Mouse (Mus musculus) neural tube, embryonic 14.5 days (tissue): ENCODE data around the gene Faim. TPM values are rescaled to one million over a fixed set of nuclear protein-coding genes. Genes with fewer than 3 reads are reported as not detected.
A peak's percentile ranks its signal among the peaks of the same experiment; 100 is the strongest.

Experiments
- ATAC-seq: fragments of 200-750 bp; cut with Nextera tagmentation; 2 replicates; pipeline ENCODE4 v1.8.0; 2017; ENCODE audit warnings: low read depth, mild to moderate bottlenecking, moderate TSS enrichment, moderate library complexity
- H3K27ac ChIP-seq: fragments of 300-500 bp; sonication (generic); 2 replicates; pipeline ENCODE4 v1.5.1; 2014; ENCODE audit warnings: low read depth, mild to moderate bottlenecking, control low read depth, low read length, moderate library complexity, mixed read lengths
- H3K27me3 ChIP-seq: fragments of 300-500 bp; sonication (generic); 2 replicates; pipeline ENCODE4 v1.6.1; 2014; ENCODE audit warnings: low read length; ENCODE audit not compliant: control insufficient read depth, insufficient read depth
- H3K36me3 ChIP-seq: fragments of 300-500 bp; sonication (generic); 2 replicates; pipeline ENCODE4 v1.6.1; 2014; ENCODE audit warnings: low read length, mixed read lengths; ENCODE audit not compliant: control insufficient read depth, insufficient read depth
- H3K4me1 ChIP-seq: fragments of 300-500 bp; sonication (generic); 2 replicates; pipeline ENCODE4 v1.6.1; 2014; ENCODE audit warnings: low read length; ENCODE audit not compliant: control insufficient read depth, insufficient read depth
- H3K4me2 ChIP-seq: fragments of 300-500 bp; sonication (generic); 2 replicates; pipeline ENCODE4 v1.6.1; 2014; ENCODE audit warnings: mild to moderate bottlenecking, low read depth, low read length, control low read depth
- H3K4me3 ChIP-seq: fragments of 300-500 bp; sonication (generic); 2 replicates; pipeline ENCODE4 v1.5.1; 2014; ENCODE audit warnings: low read depth, low read length, control low read depth, mixed read lengths
- H3K9ac ChIP-seq: fragments of 300-500 bp; sonication (generic); replicated peaks from 2 replicates; pipeline ENCODE4 v1.6.1; 2014; ENCODE audit warnings: low read depth, mild to moderate bottlenecking, control low read depth, low read length, mixed read lengths
- H3K9me3 ChIP-seq: fragments of 300-500 bp; sonication (generic); 2 replicates; pipeline ENCODE4 v1.6.1; 2016; ENCODE audit warnings: low read length; ENCODE audit not compliant: control insufficient read depth
- WGBS: fragments of 180-500 bp; shearing (Covaris S2); extraction: QIAGEN DNeasy Blood & Tissue Kit; methylation state at CpG from one replicate; pipeline ENCODE4 v1.1.7; 2014; 5-methylcytosine and 5-hydroxymethylcytosine counted together
- polyA plus RNA-seq: library from polyadenylated mRNA; unstranded; fragments of >200 nt; fragmentation: Nextera tagmentation; extraction: Ambion mirVana; gene quantifications from 2 replicates; pipeline ENCODE4 v1.2.1, GENCODE M21; 2014

Faim gene
- polyA plus RNA-seq, 1 experiment from 2014 or later: 119 TPM

DNA sequence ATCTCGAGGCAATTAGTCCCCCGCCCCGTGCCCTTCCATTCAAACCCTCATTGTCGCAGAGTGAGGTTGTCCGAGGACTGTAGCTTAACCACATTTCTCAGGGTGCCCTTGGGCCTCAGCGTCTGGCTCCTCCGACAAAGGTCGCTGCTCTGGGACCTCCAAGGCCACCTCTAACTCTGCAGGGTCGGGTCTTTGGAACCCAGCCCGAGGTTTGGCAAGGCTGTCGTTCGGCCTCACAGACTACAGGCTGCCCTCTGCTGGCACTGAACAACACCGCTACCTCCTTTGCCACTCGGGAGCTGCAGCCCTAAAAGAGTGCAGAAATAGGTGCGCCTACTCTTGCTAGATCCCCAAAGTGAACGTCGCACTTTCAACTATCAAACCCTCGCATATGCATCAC is 21.1 kb upstream of the Faim start:
- no peak overlapping the region for H3K4me3 ChIP-seq
- ATAC-seq: no peak; the same call in 1 of the 2 replicates
- under 1% methylated on average over 18 of the region's 18 CpGs for WGBS

DNA sequence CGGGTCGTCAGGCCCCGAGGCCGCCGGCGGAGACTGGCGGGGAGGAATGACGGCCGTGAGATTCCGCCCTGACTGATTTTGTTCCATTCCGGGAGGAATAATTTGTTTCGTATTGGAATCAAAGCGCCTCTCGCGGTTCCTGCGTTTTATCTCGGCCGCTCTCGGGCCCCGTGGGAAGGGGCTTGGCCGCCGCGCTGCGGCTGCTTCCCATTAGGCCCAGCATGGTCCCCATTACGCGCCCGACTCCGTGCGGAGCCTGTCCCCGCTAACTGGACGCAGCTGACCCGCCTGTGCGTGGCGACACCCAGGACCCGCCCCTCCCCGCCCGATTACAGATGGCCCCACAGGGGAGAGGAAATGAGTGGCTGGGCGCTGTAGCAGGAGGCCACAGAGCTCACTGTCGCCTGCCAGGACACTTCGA is 13.1 kb upstream of the Faim start:
- H3K4me2 ChIP-seq: peak overlapping the region; percentile 42
- peaks cover 58% of the 10 kb centered on the region for H3K27me3 ChIP-seq
- H3K4me1 ChIP-seq: 0 out of 2 replicates have a peak, but pooled peaks cover 3% of the 10 kb centered on the region
- ATAC-seq: peak; percentile 44
- no peaks in the 10 kb centered on the region for H3K9me3 ChIP-seq
- H3K9ac ChIP-seq: 0 out of 2 replicates have a peak overlapping the region, but pooled peaks have one; percentile 16
- H3K36me3 ChIP-seq: no peaks in the 10 kb centered on the region
- H3K4me3 ChIP-seq: peak overlapping the region; percentile 17
- 1% methylated on average over 40 of the region's 40 CpGs for WGBS
- no peak overlapping the region for H3K27ac ChIP-seq

More for the DNA sequence above, 21.1 kb upstream of the Faim start:
- H3K27ac ChIP-seq: no peak overlapping the region
- H3K27me3 ChIP-seq: peaks cover 68% of the 10 kb centered on the region
- H3K4me1 ChIP-seq: no peaks in the 10 kb centered on the region
- no peaks in the 10 kb centered on the region for H3K9me3 ChIP-seq
- H3K4me2 ChIP-seq: no peak overlapping the region
- no peak overlapping the region for H3K9ac ChIP-seq
- no peaks in the 10 kb centered on the region for H3K36me3 ChIP-seq

DNA sequence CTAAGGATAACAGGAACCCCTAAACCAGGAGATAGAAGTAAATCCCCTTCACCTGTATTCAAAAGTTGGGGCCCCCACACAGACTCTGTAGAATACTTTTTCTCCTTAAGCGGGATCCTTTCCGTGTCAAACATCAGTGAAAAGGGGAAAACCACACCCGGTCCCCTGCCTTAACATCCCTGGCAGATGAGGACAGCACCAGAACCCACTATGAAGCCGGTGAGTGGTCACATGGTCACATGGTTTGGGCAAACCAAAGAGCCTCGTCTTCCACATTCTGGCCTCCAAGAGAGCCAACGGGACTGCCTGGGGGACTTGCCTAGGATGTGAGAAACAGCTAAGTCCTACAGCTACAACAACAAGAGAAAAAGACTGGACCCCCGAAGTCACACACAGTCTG is 12.6 kb upstream of the Faim start:
- no peak for ATAC-seq
- no peaks in the 10 kb centered on the region for H3K9me3 ChIP-seq
- H3K4me2 ChIP-seq: peak overlapping the region; percentile 42
- 0 out of 2 replicates have a peak, but pooled peaks cover 3% of the 10 kb centered on the region for H3K4me1 ChIP-seq
- H3K9ac ChIP-seq: no peak overlapping the region
- no peaks in the 10 kb centered on the region for H3K36me3 ChIP-seq
- peak overlapping the region; percentile 17; the same call in 1 of the 2 replicates for H3K4me3 ChIP-seq
- peaks cover 58% of the 10 kb centered on the region for H3K27me3 ChIP-seq
- 3% methylated on average over 7 of the region's 7 CpGs for WGBS
- H3K27ac ChIP-seq: no peak overlapping the region

DNA sequence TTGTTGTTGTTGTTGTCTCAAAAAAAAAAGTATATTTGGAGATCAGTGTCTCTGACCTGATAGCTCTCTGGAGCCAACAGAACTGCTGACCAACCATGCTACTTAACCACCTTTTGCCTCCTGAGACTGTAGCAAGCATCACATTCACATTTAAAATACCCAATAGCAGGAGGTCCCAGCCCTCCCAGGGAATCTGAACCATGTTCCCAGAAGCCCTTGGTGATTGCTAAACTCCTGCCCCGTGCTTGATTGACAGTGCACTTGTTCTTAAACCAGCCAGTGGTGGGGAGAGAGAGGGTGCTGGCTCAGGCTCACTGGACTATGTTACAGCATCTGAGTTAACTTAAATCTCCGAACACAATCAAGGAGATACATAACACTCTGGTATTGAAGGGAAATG is 11.3 kb upstream of the Faim start:
- Histone ChIP-seq H3K27ac (no peak overlapping the region), H3K27me3 (peaks cover 48% of the 10 kb centered on the region)
- 38% methylated on average over 2 of the region's 2 CpGs for WGBS

DNA sequence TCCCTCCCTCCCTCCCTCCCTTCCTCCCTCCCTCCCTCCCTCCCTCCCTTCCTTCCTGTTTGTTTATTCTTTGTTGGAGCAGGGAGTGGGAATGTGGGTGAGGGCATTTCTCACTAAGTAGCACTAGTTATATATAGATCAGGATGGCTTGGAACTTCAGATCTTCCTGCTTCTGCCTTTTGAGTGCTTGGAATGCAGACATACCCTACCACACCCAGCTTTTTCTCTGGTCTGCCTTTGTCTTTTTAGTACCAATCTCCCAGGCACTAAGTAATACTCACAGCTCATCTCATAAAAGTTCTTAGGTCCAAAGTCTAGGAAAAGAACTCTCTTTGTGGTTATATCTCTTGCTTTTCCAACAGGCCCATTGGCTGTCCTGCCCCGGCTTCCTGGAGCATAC is 10.1 kb upstream of the Faim start:
- Histone ChIP-seq H3K9ac (no peak overlapping the region), H3K4me3 (no peak overlapping the region), H3K4me2 (no peak overlapping the region), H3K9me3 (no peaks in the 10 kb centered on the region), H3K4me1 (0 out of 2 replicates have a peak, but pooled peaks cover 3% of the 10 kb centered on the region), H3K27ac (no peak overlapping the region), H3K27me3 (peaks cover 38% of the 10 kb centered on the region), H3K36me3 (no peaks in the 10 kb centered on the region)
- 96% methylated on average over 1 of the region's 1 CpGs for WGBS
- no peak for ATAC-seq

More for the DNA sequence above, 11.3 kb upstream of the Faim start:
- Histone ChIP-seq H3K9me3 (no peaks in the 10 kb centered on the region), H3K4me1 (0 out of 2 replicates have a peak, but pooled peaks cover 3% of the 10 kb centered on the region), H3K36me3 (no peaks in the 10 kb centered on the region), H3K9ac (no peak overlapping the region), H3K4me3 (no peak overlapping the region), H3K4me2 (no peak overlapping the region)
- ATAC-seq: no peak

DNA sequence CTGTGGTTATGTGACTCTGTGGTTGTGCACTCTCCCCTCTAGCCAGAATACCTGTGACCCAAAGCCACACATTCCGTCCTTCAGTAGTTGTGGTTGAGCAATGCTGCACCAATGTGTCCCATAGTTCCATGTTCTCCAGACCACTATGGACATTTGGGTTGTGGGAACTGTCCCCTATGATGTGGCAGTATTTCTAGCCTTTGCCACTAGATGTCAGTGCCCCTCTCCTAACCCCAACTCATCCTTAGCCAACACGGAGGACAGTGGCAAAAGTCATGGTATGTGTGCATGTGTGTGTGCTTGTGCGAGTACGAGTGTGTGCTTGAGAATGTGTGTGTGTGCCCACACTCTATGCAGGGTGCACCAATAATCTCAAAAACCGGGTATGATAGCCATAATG is 9.7 kb upstream of the Faim start:
- Histone ChIP-seq H3K4me2 (no peak overlapping the region), H3K4me3 (no peak overlapping the region), H3K9ac (no peak overlapping the region), H3K27me3 (peaks cover 35% of the 10 kb centered on the region), H3K27ac (no peak overlapping the region), H3K36me3 (no peaks in the 10 kb centered on the region), H3K4me1 (0 out of 2 replicates have a peak, but pooled peaks cover 3% of the 10 kb centered on the region), H3K9me3 (no peaks in the 10 kb centered on the region)
- 53% methylated on average over 5 of the region's 5 CpGs for WGBS
- ATAC-seq: no peak

DNA sequence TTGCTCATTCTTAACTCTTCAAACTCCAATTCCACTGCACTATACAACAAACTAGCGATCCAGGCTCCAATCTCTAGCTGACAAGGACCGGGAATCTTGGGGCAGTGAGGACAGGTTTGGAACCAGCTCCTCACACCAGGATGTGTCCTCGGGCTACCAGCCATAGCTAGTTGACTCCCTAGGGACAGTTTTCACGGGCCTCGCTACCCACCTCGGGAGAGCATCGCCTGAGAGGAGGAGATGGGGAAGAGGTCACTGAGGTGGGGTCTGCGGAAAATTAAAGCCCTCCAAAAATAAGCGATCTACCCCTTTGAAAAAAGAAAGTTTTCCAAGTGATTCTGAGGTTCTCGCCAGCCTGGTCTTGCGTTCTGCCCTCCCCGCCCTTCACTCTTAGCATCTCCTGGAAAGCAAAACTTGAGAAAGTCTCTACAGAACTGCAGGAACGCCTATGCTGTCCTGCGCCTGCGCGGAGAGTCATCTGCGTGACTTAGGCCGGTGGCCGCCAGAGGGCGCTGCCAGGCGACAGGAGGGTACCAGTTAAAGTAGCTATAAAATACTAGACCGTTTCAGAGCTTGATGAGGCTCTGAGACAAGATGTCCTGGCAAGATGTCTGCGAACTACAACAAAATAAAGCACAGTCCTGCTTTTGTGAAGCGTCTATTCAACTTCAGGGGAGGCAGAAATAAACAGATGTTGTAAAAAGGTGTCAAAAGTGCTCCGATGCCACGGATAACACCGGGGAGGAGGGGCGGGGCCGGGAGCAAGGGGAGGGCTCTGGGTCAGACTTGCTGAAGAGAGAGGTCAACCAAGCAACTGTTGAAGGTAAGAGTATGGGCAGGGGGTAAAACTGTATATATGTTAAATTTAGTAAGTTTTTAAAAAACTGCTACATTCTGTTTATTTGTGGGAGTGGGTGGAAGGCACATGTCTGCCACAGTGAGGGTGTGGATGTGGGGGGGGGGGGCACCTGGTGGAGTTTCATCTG is 6.4 kb upstream of the Faim start:
- Histone ChIP-seq H3K4me3 (peak overlapping the region; percentile 1; the same call in 1 of the 2 replicates), H3K9ac (no peak overlapping the region), H3K36me3 (no peaks in the 10 kb centered on the region), H3K27ac (no peak overlapping the region), H3K4me2 (peak overlapping the region; percentile 33), H3K4me1 (peaks cover 3% of the 10 kb centered on the region; the same call in 1 of the 2 replicates), H3K27me3 (peaks cover 9% of the 10 kb centered on the region), H3K9me3 (no peaks in the 10 kb centered on the region)
- WGBS: 5% methylated on average over 29 of the region's 29 CpGs
- ATAC-seq: peak; percentile 80

DNA sequence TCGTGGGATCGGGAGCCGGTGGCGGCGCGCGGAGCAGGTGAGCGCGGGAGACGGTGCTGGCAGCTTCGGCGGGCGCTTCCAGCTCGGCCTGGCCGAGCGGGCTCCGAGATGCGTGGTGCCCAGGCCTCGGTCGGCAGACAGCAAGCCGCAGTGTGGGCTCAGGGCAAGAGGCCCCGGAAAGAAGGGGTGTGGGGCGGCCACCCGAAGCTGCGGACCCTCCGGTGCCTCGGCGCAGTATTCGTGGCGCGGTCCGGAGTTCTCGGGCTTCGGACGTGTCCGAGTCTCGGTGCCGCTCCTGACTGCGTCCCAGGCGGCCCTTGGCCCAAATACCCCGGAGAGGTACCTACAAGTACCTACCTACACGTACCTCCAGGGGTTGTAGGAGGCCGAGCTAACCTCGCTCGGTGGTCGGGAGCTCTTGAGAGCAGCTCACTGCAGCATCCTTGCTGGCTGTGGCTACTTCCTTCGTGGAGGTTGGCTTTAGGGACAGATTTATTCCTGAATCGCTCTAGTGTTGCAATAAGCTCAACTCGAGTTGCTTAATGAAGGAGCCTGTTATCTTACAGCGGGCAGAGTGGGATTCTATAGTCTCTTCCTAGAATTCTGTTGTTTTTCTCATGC is 413 bp downstream of the Faim start:
- H3K9me3 ChIP-seq: no peaks in the 10 kb centered on the region
- peak overlapping the region; percentile 79 for H3K27ac ChIP-seq
- peaks cover 11% of the 10 kb centered on the region for H3K4me1 ChIP-seq
- WGBS: under 1% methylated on average over 43 of the region's 50 CpGs
- H3K9ac ChIP-seq: peak overlapping the region; percentile 86
- no peaks in the 10 kb centered on the region for H3K27me3 ChIP-seq
- H3K4me2 ChIP-seq: peak overlapping the region; percentile 75
- peak; percentile 73 for ATAC-seq
- H3K4me3 ChIP-seq: peak overlapping the region; percentile 79
- H3K36me3 ChIP-seq: no peaks in the 10 kb centered on the region
